Mouse (Mus musculus) ES-Bruce4 (cell line): ENCODE data around the gene Col6a5.

ENCODE experiments used
- CTCF ChIP-seq: IDR thresholded peaks from one replicate; pipeline ENCODE4 v1.8.1; 2011; ENCODE audit warnings: low read depth, low read length
- POLR2A ChIP-seq: IDR thresholded peaks from one replicate; pipeline ENCODE4 v1.8.1; 2011; ENCODE audit warnings: low read length; ENCODE audit not compliant: insufficient read depth

- TF ChIP-seq CTCF (no peak), POLR2A (no peak)
Measured at GRCm38 (mm10) chr9:105923659-105924058, 36.8 kb downstream of the Col6a5 start.
